Mouse (Mus musculus): ENCODE measurements around the gene Ttc7b.

DNA sequence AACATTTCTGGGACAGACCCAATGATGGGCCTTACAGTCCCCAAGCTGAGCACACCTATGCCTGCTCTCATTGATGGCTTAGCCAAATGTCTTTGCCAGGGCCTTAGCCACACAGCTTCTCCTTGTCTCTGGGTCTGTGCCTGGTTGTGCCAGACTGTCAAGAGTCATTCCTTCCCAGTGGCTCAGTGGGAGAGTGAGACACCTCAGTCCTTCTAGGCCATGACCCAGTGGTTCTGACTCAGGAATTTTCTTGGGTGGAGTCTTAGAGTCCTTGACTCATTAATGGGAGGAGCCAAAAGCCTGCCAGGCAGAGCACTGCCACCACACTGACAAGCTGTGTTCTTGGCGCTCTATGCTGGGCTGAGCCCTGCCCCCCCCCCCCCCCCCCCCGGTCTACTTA, 193.9 kb downstream of the Ttc7b start:
- no peak for TF ChIP-seq POLR2A (IDR thresholded peaks at IDR 0.05; ENCODE audit: insufficient read depth, low read depth, low read length)
- no peak for TF ChIP-seq CTCF (IDR thresholded peaks at IDR 0.05)

All from heart, adult 2 months (tissue).